Mouse (Mus musculus): ENCODE data around the gene Bspry.

Bspry gene

DNA sequence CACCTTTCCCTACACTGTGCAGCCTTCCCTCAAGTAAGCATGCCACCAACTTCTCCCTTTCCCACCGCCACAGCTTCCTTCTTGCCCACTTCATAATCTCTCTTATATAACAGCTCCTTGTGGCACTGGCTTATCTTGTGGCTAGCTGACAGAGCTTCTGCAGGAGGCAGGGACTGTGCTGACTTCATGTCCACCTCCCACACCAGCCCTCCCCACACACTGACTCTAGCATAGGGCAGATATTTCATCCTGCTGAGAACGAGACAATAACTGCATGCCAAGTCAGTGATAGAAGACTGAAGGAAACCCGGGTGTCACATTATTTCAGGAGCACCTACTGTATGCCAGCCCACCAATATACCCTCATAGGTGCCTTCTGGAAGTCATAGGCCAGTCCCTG is 35.6 kb downstream of the Bspry start:
- DNase-seq (ENCODE audit: low spot score in 2 of 2), result no peak

DNA sequence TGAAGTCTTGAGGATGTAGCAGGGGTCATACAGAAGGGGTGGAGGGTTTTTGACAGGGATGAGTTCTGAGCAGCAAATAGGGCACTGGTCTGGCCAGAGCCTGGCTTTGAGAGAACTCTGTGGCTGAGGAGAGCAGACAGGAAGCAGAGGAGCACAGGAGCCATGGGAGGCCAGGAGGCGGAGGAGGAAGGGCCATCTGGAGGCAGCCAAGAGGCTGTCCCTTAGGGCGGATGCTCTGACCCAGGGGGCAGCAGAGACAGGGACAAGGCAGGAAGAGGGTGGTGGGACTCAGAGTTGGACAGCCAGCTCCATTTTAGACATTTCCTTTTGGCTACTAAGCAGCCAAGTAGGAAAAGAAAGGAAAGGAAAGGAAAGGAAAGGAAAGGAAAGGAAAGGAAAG is 36.2 kb downstream of the Bspry start:
- peak; percentile 72 to 81 for DNase-seq (ENCODE audit: low spot score in 2 of 2)

DNA sequence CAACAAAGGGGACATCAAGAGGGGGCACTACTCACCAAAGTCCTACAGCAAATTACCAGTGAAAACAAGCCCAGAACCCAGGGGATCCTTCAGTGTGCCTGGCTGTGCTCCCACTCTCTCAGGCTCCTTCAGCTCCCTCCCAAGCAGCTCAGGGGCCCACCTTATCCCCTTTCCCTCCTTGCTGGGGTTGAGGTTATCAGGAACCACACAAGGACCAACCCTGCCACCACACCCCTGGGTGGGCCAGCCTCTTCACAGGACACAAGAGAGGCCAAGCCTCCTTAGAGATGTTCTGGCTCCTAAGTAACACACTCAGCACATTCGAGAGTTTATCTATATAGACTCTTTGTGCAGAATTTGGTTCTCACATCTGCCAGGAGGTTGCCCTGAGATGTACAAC is 36.7 kb downstream of the Bspry start:
- DNase-seq (ENCODE audit: low spot score in 2 of 2), result no peak

DNA sequence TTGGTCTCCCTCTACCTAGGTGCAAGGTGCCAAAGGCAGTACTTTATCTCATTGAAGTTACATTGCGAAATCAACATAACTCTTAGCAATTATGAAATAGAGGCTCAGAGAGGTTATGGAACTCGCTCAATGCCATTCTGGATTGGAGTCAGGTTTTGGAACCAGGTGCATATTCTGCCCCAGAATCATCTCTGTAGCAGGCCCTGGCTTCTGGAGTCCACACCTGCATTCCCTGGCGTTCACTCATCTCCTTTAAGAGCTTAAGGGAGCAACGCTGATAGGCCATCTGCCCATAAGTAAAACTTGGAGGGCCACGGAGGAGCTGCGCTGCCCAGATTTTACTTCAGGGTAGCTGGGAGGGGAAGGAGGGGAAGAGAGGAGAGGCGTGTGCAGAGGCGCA is 37.2 kb downstream of the Bspry start:
- DNase-seq (ENCODE audit: low spot score in 2 of 2), result no peak

DNA sequence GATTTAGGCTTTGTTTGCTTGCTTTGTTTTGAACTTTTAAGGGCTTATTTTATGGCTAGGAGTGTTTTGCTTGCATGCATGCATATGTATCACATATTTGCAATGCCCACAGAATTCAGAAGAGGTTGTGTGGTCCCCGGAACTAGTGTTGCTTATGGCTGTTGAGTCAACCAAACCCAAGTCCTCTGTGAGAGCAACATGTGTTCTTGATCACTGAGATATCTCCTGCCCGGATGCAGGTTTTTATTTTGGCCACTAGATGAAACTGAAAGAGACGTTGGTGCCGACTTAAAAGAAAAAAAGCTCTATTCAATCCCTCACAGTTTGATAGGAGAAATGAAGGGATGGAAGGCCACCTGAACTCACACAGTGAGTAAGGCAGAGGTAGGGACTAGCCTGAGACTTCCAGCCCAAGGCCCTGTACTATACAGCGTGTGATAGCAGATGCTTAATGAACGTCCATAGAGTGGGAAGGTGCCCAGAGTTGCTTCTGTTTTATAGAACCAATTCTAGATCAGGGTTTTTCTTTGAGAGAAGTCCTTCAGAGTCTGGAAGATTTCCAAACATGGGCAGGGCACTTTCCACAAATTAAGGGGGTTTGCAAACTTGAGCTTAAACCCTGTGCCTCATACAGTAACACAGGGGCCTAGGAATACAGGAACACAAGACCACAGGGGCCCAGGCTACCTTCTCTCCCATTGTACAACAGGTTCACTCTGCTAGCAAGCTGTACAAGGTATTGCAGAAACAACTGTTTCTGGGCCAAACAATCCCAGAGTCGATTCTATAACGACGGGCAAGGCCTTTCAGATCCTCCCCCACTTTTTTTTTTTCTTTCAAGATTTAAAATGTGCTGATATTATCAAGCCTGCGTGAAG is 37.9 kb downstream of the Bspry start:
- DNase-seq (ENCODE audit: low spot score in 2 of 2), result no peak

DNA sequence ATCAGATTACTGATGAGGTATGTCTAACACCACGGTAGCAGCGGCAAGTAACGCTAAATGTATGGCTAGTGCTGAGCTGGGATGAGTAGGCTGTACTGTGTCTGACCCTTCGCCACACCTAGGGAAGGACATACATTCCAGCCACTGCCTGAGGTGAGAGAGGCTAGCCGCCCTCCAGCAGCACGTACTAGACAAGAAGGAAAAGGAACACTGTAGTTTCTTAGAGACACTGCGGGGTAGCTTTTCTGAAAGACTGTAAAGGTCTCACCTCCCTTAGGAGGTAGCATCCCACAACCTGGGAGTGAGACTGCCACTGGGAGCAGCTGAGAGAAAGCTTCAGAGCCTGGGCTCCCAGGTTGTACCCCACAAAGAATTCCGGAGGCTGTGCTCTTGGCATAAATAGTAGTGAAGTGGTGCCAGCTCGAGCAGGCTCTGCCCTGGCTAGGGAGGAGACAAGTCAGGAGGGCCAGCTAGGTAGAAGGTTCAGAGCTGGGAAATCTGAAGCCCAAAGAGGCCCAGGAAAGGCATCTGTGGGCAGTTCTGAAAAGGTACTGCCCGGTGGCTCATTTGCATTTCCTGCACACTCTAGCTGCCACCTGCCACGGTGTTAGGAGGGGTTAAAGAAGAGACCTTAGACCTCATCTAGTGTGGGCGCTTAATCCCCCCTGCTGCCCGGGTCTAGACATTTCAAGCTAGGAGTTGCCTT is 38.7 kb downstream of the Bspry start:
- DNase-seq (ENCODE audit: low spot score in 2 of 2), result peak; percentile 52 to 61

DNA sequence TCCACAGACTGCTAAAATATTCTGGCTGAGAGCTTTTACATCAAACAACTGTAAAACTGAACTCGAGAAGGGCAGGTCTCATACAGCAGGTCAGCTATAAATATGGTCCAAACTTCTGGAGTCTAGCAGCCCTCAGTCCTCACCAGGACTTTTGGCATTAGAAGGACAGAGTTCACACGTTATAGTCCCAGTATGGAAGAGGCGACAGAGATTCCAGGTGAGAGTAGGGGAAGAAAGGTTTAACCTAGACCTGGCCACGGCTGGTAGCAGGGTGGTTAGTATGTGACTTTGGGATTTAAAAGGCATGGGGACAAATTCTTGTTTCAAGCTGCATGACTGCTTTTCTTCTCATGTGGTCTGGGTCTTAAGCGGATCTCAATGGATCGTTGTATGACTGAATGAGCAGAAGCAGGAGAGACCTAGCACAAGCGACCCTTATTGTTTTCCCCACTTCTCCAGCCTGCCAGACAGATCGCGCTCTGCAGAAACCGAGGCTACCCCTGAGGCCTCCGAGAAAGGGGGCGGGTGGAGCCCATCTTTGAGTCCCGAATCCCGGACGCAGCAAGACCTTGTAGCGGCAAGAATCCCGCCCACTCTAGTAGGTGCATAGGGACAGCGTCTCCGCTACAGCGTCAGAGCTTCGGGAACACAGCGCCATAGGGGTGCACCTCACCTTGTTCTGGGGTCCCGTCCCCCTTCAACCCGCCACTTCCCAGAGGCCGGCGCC is 39.4 kb downstream of the Bspry start:
- no peak for DNase-seq (ENCODE audit: low spot score in 2 of 2)

DNA sequence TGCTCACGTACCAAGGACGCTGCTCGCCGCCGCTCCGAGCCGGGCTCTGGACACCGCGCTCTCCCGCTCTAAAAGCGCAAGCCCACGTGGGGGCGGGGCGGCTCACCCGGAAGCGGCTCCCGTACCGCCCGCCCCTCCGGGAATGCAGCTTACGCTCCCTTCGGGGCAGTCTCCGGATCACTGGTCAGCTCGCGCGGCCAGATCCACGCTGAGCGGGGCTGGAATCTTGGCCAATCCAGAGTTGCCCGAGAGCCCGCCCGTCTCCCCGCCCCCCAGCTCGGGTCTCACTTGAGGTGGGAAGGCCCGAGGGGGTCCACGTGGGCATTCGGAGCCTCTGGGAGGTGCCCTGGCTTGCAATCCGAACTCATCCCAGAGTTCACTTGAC is 40.0 kb downstream of the Bspry start, which contains the start of gene Alad:
TSS of gene Alad (minus strand) at position 70 of the 385 bp plus-strand sequence.
- peak; percentile 92 for DNase-seq (ENCODE audit: low spot score in 2 of 2)

DNA sequence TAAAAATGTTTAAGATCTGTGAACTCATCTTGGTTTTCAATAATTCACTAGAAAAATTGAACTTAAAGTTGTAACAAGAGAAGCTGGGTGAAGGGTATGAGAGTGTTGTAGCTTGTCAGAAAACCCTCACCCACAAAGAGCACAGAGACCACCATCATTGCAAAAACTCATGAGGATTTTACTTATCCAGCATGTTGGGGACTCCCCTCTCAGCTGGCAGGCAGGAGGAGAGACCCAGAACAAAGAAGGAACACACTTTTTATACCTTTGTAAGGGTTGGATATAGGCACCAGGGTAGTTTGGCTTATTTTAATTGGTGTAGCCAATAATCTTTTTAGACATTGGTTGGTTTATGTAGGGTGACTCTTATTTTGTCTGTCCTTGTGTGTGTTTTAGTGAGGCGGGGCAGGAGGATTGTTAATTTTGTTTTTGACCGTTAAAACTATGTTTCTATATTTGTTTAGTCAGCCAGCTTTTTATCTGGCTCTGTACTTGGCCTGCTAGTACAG is 41.1 kb downstream of the Bspry start:
- DNase-seq (ENCODE audit: low spot score in 2 of 2), result no peak

DNA sequence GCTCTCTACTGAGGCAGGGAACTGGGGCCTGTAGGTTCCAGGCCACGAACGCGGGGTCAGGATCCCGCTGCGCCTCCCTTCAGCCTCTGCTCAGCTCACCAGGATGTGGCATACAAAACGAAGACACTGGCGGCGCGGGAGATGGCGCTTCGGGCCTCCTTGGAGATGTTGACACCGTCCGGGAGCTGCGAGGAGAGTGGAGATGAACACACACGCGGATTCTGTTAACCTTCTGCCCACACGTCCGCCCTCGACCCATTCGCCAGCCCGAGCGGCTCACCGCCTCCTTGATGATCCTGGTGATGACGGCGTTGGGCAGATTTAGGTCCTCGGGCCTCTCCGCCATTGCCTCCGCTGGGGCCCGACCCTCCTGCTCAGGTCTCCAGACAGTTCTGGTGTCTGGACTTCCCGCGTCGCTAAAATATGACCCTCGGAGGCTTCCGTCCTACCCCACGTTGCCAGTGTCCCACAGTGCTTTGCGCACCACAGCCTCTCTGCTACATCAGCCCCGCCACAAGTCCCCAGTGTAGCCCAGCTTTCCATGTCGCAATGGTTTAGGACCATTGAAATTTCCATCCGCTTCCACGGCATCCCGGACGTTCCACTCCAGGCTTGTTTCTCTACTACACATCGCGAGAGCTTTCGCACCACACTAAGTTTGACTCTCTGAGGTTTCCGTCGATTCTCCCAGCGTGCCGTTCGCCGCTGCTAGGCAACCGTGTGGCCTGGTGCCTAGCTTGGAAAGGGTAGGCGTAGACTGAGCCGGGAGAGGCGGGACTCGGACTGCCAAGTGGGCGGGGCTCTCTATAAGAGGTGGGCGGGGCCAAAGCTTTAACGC is 45.0 kb downstream of the Bspry start, which contains the start of the genes Pole3 and 4933430I17Rik:
TSS of gene Pole3 (minus strand) at position 418 of the 838 bp plus-strand sequence.
TSS of gene 4933430I17Rik (plus strand) at position 719 of the 838 bp plus-strand sequence.
- DNase-seq (ENCODE audit: low spot score in 2 of 2), result peak; percentile 91 to 97

DNA sequence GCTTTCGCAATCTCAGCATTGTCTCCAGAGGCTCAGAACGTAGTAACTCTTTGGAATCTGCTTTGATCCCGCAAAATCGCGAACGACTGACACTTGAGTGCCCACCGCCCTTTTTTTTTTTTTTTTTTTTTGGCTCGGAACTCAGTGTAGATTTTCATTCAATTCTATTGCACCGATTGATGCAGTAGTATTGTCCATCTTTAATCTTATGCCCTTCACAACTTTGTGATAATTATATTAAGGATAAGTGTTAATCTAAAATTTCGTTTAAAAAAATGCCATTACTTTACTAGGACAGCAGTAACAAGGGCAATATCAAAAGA is 45.6 kb downstream of the Bspry start:
- DNase-seq (ENCODE audit: low spot score in 2 of 2), result no peak

DNA sequence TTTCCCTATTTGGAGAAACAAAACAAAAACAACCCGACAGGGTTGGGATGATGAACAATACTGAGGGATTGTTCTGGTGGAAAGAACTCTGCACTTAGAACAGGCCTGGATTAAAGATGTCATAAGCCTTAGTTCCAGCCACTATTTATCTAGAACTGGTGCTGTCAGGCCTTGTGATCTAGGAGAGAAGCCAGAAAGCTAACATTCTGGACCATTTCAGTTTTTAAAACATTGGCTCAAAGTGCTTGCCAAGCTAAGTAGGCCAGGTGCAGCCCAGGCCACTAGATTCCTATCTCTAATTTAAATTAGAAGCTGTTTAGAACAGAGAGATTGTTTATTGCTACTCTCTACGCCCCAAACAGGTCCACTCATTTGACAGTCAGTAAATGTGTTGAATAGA is 46.4 kb downstream of the Bspry start:
- DNase-seq (ENCODE audit: low spot score in 2 of 2), result no peak

DNA sequence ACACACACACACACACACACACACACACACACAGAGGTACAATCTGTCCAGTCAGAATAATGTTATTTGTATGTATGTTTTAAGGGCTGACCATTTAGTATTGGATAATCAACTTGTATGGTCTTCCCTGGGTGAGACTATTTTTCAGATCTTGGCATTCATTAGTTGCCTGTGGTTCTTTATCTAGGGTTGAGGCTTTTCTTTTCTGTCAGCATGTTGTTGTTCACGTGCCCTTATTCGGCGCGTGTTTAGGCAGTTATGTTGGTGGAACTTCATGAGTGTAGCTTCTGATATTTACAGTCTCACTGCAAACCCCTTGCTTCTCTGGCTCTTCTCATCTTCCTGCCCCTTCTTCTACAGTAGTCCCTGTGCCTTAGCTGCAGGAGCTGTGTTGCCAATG is 47.8 kb downstream of the Bspry start:
- no peak for DNase-seq (ENCODE audit: low spot score in 2 of 2)

DNA sequence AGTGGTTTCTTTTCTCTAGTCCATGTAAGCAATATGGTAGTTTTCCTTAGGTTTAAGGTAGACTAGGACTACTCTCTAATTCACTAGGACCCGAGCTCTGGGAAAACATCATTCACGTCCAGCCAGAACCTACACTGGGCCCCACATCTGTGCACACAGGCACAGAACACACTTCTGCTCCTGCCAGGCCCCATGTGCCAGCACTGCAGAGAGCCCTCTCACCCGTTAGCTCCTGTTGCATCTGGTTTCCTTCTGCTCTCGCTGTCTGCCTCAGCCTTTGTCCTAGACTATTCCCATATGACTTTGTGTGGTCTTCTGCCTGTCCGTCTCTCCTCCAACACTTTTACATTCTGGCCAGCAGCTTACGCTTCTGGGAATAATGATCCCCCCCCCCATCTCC is 53.9 kb downstream of the Bspry start:
- no peak for DNase-seq (ENCODE audit: low spot score in 2 of 2)

DNA sequence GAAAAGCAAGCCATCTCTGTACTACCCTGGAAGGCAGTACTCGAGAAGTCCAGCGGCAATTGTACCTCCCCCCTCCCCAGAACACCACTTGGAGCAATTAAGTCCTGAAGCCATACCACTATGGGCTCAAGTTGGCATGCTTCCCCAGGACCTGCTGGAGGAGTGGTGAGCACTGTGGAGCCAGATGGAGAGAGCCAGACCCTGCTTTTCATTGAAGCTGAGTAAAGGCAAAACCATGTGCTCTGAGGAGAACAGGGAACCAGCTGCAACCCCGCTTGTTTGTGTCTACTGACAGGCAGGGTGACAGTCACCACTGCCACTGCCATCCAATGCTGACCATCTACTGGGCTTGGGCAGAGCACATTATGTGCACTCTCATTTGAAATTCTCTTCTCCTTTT is 61.9 kb downstream of the Bspry start:
- no peak for DNase-seq (ENCODE audit: low spot score in 2 of 2)

DNA sequence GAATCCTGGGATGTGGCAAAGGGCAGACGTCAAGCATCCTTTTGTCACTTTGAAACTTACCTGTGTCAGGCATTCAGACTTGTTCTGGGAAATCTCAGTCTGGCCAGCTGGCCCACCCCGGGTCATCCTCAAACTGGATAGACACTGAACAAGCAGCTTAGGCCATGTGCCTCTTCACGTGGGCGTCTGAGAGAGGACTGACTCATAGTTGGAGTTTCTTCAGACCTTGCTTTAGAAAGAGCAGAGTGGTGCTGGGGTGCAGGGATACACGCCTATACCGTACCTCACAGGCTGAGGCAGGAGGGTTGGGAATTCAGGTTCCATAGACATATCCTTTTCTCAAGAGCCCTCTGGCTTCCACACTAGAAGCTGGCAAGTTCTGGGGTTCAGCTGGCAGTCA is 63.9 kb downstream of the Bspry start:
- no peak for DNase-seq (ENCODE audit: low spot score in 2 of 2)

DNA sequence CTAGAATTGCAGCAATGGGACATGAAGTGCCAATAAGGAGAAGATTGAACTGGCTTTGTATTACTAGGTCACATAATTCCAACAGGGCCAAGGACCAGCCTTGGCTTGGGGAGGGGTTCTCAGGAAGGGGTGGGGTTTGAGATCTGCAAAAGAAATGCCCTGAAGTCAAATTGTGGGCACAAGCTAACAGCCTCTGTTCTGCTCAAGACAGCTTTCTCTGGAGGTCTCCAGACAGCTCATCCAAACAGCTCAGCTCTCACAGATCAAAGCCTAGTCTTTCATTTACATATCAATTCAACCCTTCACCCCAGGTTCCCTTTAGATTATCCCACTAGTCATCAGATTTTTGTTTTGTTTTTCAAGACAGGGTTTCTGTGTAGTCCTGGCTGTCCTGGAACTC is 64.9 kb downstream of the Bspry start:
- no peak for DNase-seq (ENCODE audit: low spot score in 2 of 2)
